Mouse (Mus musculus): ENCODE measurements around the gene Clca2. TPM values are rescaled to one million over a fixed set of nuclear protein-coding genes. Genes with fewer than 3 reads are reported as not detected.
"Not testable (repeated sequence)": the region's sequence is repeated elsewhere in the genome, so short reads cannot be mapped to it uniquely, and the experiment has no call there.

Clca2 gene
- polyA plus RNA-seq, 1 experiment from 2014 or later: 1.0 TPM

GRCm38 (mm10) chr3:145068964-145069363 is 30.3 kb downstream of the Clca2 start:
- ATAC-seq (ENCODE audit: low FRiP score): no peak
- Histone ChIP-seq H3K4me1 (replicated peaks; ENCODE audit: control insufficient read depth, insufficient read depth, low read length) (no peaks in the 10 kb centered on the region), H3K9ac (ENCODE audit: low read depth, low read length) (no peak overlapping the region), H3K4me3 (ENCODE audit: low read depth, low read length) (no peak overlapping the region), H3K27ac (ENCODE audit: low read depth, low read length) (no peak overlapping the region), H3K9me3 (ENCODE audit: control insufficient read depth, low read length) (no peaks in the 10 kb centered on the region), H3K36me3 (ENCODE audit: control insufficient read depth, insufficient read depth, low read length) (no peaks in the 10 kb centered on the region), H3K27me3 (ENCODE audit: control insufficient read depth, insufficient read depth, low read length) (no peaks in the 10 kb centered on the region), H3K4me2 (replicated peaks; ENCODE audit: low read depth, low read length) (no peak overlapping the region)
- DNase-seq (ENCODE audit: low spot score): no peak
- WGBS: 91% methylated on average over 4 of the region's 4 CpGs

DNA sequence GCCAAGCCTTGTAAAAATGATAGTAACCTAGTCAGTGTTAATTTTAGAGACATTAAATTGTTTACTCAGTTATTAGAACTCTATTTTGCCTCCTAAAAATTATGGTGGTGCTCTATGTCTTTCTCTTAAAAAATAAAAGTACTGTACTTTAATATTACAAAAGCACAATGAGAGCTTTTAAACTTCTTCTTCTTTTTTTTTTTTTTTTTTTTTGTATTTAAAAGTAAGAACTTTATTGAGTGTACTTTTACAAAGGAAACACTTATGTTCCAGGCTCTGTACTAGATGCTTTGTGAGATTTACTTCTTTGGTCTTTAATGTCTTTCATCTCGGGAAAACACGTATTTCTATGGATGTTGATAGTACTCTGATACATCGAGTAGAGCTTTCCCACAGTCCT is 44.1 kb downstream of the Clca2 start:
- H3K27ac ChIP-seq (ENCODE audit: low read depth, low read length); H3K9me3 ChIP-seq (ENCODE audit: control insufficient read depth, low read length); DNase-seq (ENCODE audit: low spot score); ATAC-seq (ENCODE audit: low FRiP score); H3K4me3 ChIP-seq (ENCODE audit: low read depth, low read length); H3K4me1 ChIP-seq (replicated peaks; ENCODE audit: control insufficient read depth, insufficient read depth, low read length); H3K9ac ChIP-seq (ENCODE audit: low read depth, low read length); H3K27me3 ChIP-seq (ENCODE audit: control insufficient read depth, insufficient read depth, low read length); H3K4me2 ChIP-seq (replicated peaks; ENCODE audit: low read depth, low read length); H3K36me3 ChIP-seq (ENCODE audit: control insufficient read depth, insufficient read depth, low read length): not testable (repeated sequence)
- 91% methylated on average over 3 of the region's 3 CpGs for WGBS

DNA sequence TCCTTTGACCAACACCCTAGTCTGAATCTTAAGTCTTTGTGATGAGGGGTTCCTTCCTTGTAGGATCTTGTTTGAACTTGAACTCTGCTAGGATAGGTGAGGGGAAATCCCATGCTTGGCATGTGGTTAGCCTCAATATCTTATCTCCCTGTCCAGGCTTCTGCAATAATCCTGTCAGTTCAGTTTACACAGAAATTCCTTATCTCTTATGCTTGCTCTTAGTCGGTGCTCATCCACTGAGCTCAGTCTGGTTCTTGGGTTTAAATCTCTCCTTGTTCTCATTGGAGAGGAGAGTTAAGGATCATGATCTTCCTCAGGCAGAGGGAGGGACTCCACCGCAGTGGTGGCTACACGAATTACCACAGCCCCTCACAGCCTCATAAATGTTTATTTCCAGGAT is 49.4 kb downstream of the Clca2 start:
- ATAC-seq (ENCODE audit: low FRiP score): no peak
- Histone ChIP-seq H3K36me3 (ENCODE audit: control insufficient read depth, insufficient read depth, low read length) (no peaks in the 10 kb centered on the region), H3K27me3 (ENCODE audit: control insufficient read depth, insufficient read depth, low read length) (no peaks in the 10 kb centered on the region), H3K9me3 (ENCODE audit: control insufficient read depth, low read length) (no peaks in the 10 kb centered on the region), H3K4me2 (replicated peaks; ENCODE audit: low read depth, low read length) (no peak overlapping the region), H3K4me3 (ENCODE audit: low read depth, low read length) (no peak overlapping the region), H3K4me1 (replicated peaks; ENCODE audit: control insufficient read depth, insufficient read depth, low read length) (no peaks in the 10 kb centered on the region), H3K9ac (ENCODE audit: low read depth, low read length) (no peak overlapping the region), H3K27ac (ENCODE audit: low read depth, low read length) (no peak overlapping the region)
- DNase-seq (ENCODE audit: low spot score): no peak
- 81% methylated on average over 3 of the region's 3 CpGs for WGBS

- no peaks in the 10 kb centered on the region for H3K36me3 ChIP-seq (ENCODE audit: control insufficient read depth, insufficient read depth, low read length)
- H3K9ac ChIP-seq (ENCODE audit: low read depth, low read length): no peak overlapping the region
- H3K27me3 ChIP-seq (ENCODE audit: control insufficient read depth, insufficient read depth, low read length): no peaks in the 10 kb centered on the region
- no peak overlapping the region for H3K4me3 ChIP-seq (ENCODE audit: low read depth, low read length)
- no peak for ATAC-seq (ENCODE audit: low FRiP score)
- no peaks in the 10 kb centered on the region for H3K4me1 ChIP-seq (replicated peaks; ENCODE audit: control insufficient read depth, insufficient read depth, low read length)
- no peaks in the 10 kb centered on the region for H3K9me3 ChIP-seq (ENCODE audit: control insufficient read depth, low read length)
- no peak for DNase-seq (ENCODE audit: low spot score)
- H3K4me2 ChIP-seq (replicated peaks; ENCODE audit: low read depth, low read length): no peak overlapping the region
- H3K27ac ChIP-seq (ENCODE audit: low read depth, low read length): no peak overlapping the region
- WGBS: 75% methylated on average over 3 of the region's 3 CpGs
Measured at GRCm38 (mm10) chr3:145038813-145039212, 60.4 kb downstream of the Clca2 start.

- DNase-seq (ENCODE audit: low spot score) (no peak), ATAC-seq (ENCODE audit: low FRiP score) (no peak)
- no peak within 1 kb of the TSS for H3K9ac ChIP-seq (ENCODE audit: low read depth, low read length)
- no peaks in the 10 kb centered on the region for H3K4me1 ChIP-seq (replicated peaks; ENCODE audit: control insufficient read depth, insufficient read depth, low read length)
- no peaks in the 10 kb centered on the region for H3K9me3 ChIP-seq (ENCODE audit: control insufficient read depth, low read length)
- no peak within 1 kb of the TSS for H3K27ac ChIP-seq (ENCODE audit: low read depth, low read length)
- no peaks in the 10 kb centered on the region for H3K27me3 ChIP-seq (ENCODE audit: control insufficient read depth, insufficient read depth, low read length)
- no peak within 1 kb of the TSS for H3K4me2 ChIP-seq (replicated peaks; ENCODE audit: low read depth, low read length)
- H3K4me3 ChIP-seq (ENCODE audit: low read depth, low read length): no peak within 1 kb of the TSS
- H3K36me3 ChIP-seq (ENCODE audit: control insufficient read depth, insufficient read depth, low read length): no peaks in the 10 kb centered on the region
Measured at GRCm38 (mm10) chr3:145032676-145033075, 66.6 kb downstream of the Clca2 start, which contains the start of gene Clca1. TSS of gene Clca1 (minus strand) at chr3:145032776.

- no peaks in the 10 kb centered on the region for H3K9me3 ChIP-seq (ENCODE audit: control insufficient read depth, low read length)
- H3K36me3 ChIP-seq (ENCODE audit: control insufficient read depth, insufficient read depth, low read length): no peaks in the 10 kb centered on the region
- H3K4me3 ChIP-seq (ENCODE audit: low read depth, low read length): no peak overlapping the region
- no peak overlapping the region for H3K9ac ChIP-seq (ENCODE audit: low read depth, low read length)
- no peak for ATAC-seq (ENCODE audit: low FRiP score)
- 86% methylated on average over 3 of the region's 3 CpGs for WGBS
- H3K4me1 ChIP-seq (replicated peaks; ENCODE audit: control insufficient read depth, insufficient read depth, low read length): no peaks in the 10 kb centered on the region
- no peaks in the 10 kb centered on the region for H3K27me3 ChIP-seq (ENCODE audit: control insufficient read depth, insufficient read depth, low read length)
- no peak overlapping the region for H3K4me2 ChIP-seq (replicated peaks; ENCODE audit: low read depth, low read length)
- DNase-seq (ENCODE audit: low spot score): no peak
- H3K27ac ChIP-seq (ENCODE audit: low read depth, low read length): no peak overlapping the region
Measured at GRCm38 (mm10) chr3:145028036-145028435, 71.2 kb downstream of the Clca2 start.

- Histone ChIP-seq H3K4me1 (replicated peaks; ENCODE audit: control insufficient read depth, insufficient read depth, low read length) (no peaks in the 10 kb centered on the region), H3K27me3 (ENCODE audit: control insufficient read depth, insufficient read depth, low read length) (no peaks in the 10 kb centered on the region), H3K9me3 (ENCODE audit: control insufficient read depth, low read length) (no peaks in the 10 kb centered on the region), H3K27ac (ENCODE audit: low read depth, low read length) (no peak overlapping the region), H3K9ac (ENCODE audit: low read depth, low read length) (no peak overlapping the region), H3K4me2 (replicated peaks; ENCODE audit: low read depth, low read length) (no peak overlapping the region), H3K36me3 (ENCODE audit: control insufficient read depth, insufficient read depth, low read length) (no peaks in the 10 kb centered on the region), H3K4me3 (ENCODE audit: low read depth, low read length) (no peak overlapping the region)
- no peak for ATAC-seq (ENCODE audit: low FRiP score)
- 31% methylated on average over 3 of the region's 3 CpGs for WGBS
- DNase-seq (ENCODE audit: low spot score): peak; percentile 70
Measured at GRCm38 (mm10) chr3:145026750-145027149, 72.5 kb downstream of the Clca2 start.

Other genes with a start within 250 kb of the Clca2 start
- gene Clca4b, start 166.9 kb downstream of the Clca2 start, polyA plus RNA-seq (2014; fragmentation: Nextera tagmentation; extraction: Ambion mirVana): not detected in 2 replicates
- gene Clca4a, start 124.4 kb downstream of the Clca2 start, polyA plus RNA-seq (2014; fragmentation: Nextera tagmentation; extraction: Ambion mirVana): 0.08 TPM in 1 of 2 replicates, not detected in the other
- not detected in 2 replicates for gene Clca1, start 66.7 kb downstream of the Clca2 start, polyA plus RNA-seq (2014; fragmentation: Nextera tagmentation; extraction: Ambion mirVana)
- 27.6 and 28.2 TPM in 2 replicates for gene Odf2l, start 19.1 kb upstream of the Clca2 start, polyA plus RNA-seq (2014; fragmentation: Nextera tagmentation; extraction: Ambion mirVana)
- gene Col24a1, start 193.0 kb upstream of the Clca2 start, polyA plus RNA-seq (2014; fragmentation: Nextera tagmentation; extraction: Ambion mirVana): 0.40 and 0.63 TPM in 2 replicates